Mouse (Mus musculus) small intestine, adult 2 months (tissue): ENCODE measurements at regions not wholly inside any gene's neighbourhood (a gene's known extent, or its start where the extent isn't known, plus 50 kb on each side); places are given as distances from the start of the nearest gene placed in this dataset.

Experiments
- CTCF ChIP-seq: fragments of 200-500 bp; IDR thresholded peaks from 2 replicates; pipeline ENCODE4 v1.5.1; 2012; ENCODE audit warnings: low read depth, mild to moderate bottlenecking, control low read depth, inconsistent platforms, low read length, moderate library complexity, mixed read lengths; ENCODE audit not compliant: insufficient replicate concordance, insufficient read length; ENCODE audit errors: extremely low read depth
- POLR2A ChIP-seq: fragments of 200-500 bp; IDR thresholded peaks from 2 replicates; pipeline ENCODE4 v1.6.1; 2012; ENCODE audit warnings: low read depth, mild to moderate bottlenecking, control low read depth, inconsistent platforms, low read length, moderate library complexity

DNA sequence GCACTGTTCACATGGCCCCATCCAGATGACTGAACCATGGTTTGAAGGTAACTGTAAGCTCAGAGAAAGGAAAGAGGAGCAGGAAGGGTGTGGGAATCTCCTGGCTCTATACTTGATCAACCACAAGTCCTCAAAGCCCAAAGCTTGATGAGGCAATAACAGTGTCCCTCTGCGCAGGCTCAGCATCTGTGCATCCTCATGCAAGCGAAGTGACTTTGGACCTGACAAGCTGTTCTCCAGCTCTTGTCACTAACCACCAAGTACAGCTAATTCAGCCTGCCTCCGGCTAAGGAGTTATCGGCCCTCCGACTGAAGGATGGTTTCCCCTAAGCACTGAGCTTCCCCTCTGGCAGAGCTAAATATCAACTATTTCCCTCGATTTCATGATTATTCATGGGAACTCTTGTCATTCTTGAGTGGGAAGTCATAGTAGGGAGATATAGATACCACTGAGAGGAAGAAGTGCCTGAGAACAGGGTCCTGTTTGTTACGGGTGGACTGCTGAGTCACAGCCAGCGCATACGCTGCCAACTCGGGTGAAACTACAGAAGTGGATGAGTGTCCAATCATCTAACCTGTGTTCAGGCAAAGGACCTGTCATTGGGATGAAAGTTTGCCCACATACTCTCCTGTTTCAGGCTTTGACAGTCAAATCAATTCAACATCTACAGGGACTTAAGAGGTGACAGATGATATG, 106.6 kb upstream of the Id2 start:
- no peak for TF ChIP-seq CTCF
- no peak for TF ChIP-seq POLR2A
